Mouse (Mus musculus) testis, adult 2 months (tissue): ENCODE measurements at regions not wholly inside any gene's neighbourhood (a gene's known extent, or its start where the extent isn't known, plus 50 kb on each side); places are given as distances from the start of the nearest gene placed in this dataset.

Experiments used
- H3K27ac ChIP-seq: fragments of 200-500 bp; 2 replicates; pipeline ENCODE4 v1.5.1; 2012; ENCODE audit warnings: low read depth, low read length; ENCODE audit not compliant: control insufficient read depth, insufficient read depth
- H3K27me3 ChIP-seq: fragments of 200-500 bp; 2 replicates; pipeline ENCODE4 v1.6.1; 2012; ENCODE audit warnings: mild to moderate bottlenecking, low read length, moderate library complexity; ENCODE audit not compliant: control insufficient read depth, insufficient read depth
- H3K36me3 ChIP-seq: fragments of 200-500 bp; 2 replicates; pipeline ENCODE4 v1.6.1; 2012; ENCODE audit warnings: mild to moderate bottlenecking, low read length; ENCODE audit not compliant: control insufficient read depth, insufficient read depth
- H3K4me1 ChIP-seq: fragments of 200-500 bp; 2 replicates; pipeline ENCODE4 v1.6.1; 2012; ENCODE audit warnings: low read length; ENCODE audit not compliant: control insufficient read depth, insufficient read depth
- H3K4me3 ChIP-seq: fragments of 200-500 bp; 2 replicates; pipeline ENCODE4 v1.5.1; 2012; ENCODE audit warnings: low read depth, mild to moderate bottlenecking, low read length, moderate library complexity, mixed read lengths; ENCODE audit not compliant: control insufficient read depth
- CTCF ChIP-seq: fragments of 200-500 bp; IDR thresholded peaks from 2 replicates; pipeline ENCODE4 v1.5.1; 2012; ENCODE audit warnings: low read depth, mild to moderate bottlenecking, inconsistent platforms, low read length, moderate library complexity; ENCODE audit not compliant: control insufficient read depth, insufficient read depth, insufficient replicate concordance
- POLR2A ChIP-seq: fragments of 200-500 bp; IDR thresholded peaks from 2 replicates; pipeline ENCODE4 v1.6.1; 2012; ENCODE audit warnings: low read depth, mild to moderate bottlenecking, inconsistent platforms, low read length, moderate library complexity; ENCODE audit not compliant: control insufficient read depth

- no peak for TF ChIP-seq CTCF
- no peak for TF ChIP-seq POLR2A
- no peak overlapping the region for H3K4me3 ChIP-seq
- no peaks in the 10 kb centered on the region for H3K4me1 ChIP-seq
- no peak overlapping the region for H3K27ac ChIP-seq
- H3K27me3 ChIP-seq = no peaks in the 10 kb centered on the region
- H3K36me3 ChIP-seq = no peaks in the 10 kb centered on the region
Observed at GRCm38 (mm10) chr12:29122931-29123330, 371.3 kb downstream of the Eipr1 start.

- no peak overlapping the region for H3K4me3 ChIP-seq
Observed at GRCm38 (mm10) chr12:29124079-29124668, 372.6 kb downstream of the Eipr1 start.

GRCm38 (mm10) chr12:29128844-29129243 is 377.2 kb downstream of the Eipr1 start:
- Histone ChIP-seq H3K4me1 (no peaks in the 10 kb centered on the region), H3K36me3 (no peaks in the 10 kb centered on the region), H3K27ac (no peak overlapping the region), H3K4me3 (no peak overlapping the region), H3K27me3 (no peaks in the 10 kb centered on the region)
- TF ChIP-seq POLR2A (no peak), CTCF (peak; percentile 35; the same call in 1 of the 2 replicates)

More at GRCm38 (mm10) chr12:29124079-29124668, 372.6 kb downstream of the Eipr1 start:
- Histone ChIP-seq H3K27me3 (no peaks in the 10 kb centered on the region), H3K4me1 (no peaks in the 10 kb centered on the region), H3K27ac (no peak overlapping the region), H3K36me3 (no peaks in the 10 kb centered on the region)
- TF ChIP-seq POLR2A = no peak

GRCm38 (mm10) chr12:29129331-29129730 is 377.7 kb downstream of the Eipr1 start:
- H3K27me3 ChIP-seq = no peaks in the 10 kb centered on the region
- no peak for TF ChIP-seq CTCF
- no peak for TF ChIP-seq POLR2A
- no peak overlapping the region for H3K4me3 ChIP-seq
- H3K4me1 ChIP-seq = no peaks in the 10 kb centered on the region
- H3K27ac ChIP-seq = no peak overlapping the region
- no peaks in the 10 kb centered on the region for H3K36me3 ChIP-seq

- Histone ChIP-seq H3K36me3 (no peaks in the 10 kb centered on the region), H3K4me1 (no peaks in the 10 kb centered on the region), H3K27ac (no peak overlapping the region), H3K4me3 (no peak overlapping the region), H3K27me3 (no peaks in the 10 kb centered on the region)
- no peak for TF ChIP-seq CTCF
- TF ChIP-seq POLR2A = no peak
Observed at GRCm38 (mm10) chr12:29134326-29134725, 382.7 kb downstream of the Eipr1 start.

- Histone ChIP-seq H3K4me1 (no peaks in the 10 kb centered on the region), H3K36me3 (no peaks in the 10 kb centered on the region), H3K4me3 (no peak overlapping the region), H3K27ac (no peak overlapping the region), H3K27me3 (no peaks in the 10 kb centered on the region)
- TF ChIP-seq CTCF = no peak
- TF ChIP-seq POLR2A = no peak
Observed at GRCm38 (mm10) chr12:29136850-29137268, 385.3 kb downstream of the Eipr1 start.

- Histone ChIP-seq H3K4me3 (no peak overlapping the region), H3K27me3 (no peaks in the 10 kb centered on the region), H3K4me1 (no peaks in the 10 kb centered on the region), H3K36me3 (no peaks in the 10 kb centered on the region), H3K27ac (no peak overlapping the region)
- TF ChIP-seq POLR2A = no peak
- no peak for TF ChIP-seq CTCF
Observed at GRCm38 (mm10) chr12:29137455-29137854, 385.9 kb downstream of the Eipr1 start.

GRCm38 (mm10) chr12:29140576-29140975 is 387.6 kb upstream of the Myt1l start:
- TF ChIP-seq POLR2A = no peak
- TF ChIP-seq CTCF = no peak
- Histone ChIP-seq H3K27ac (no peak overlapping the region), H3K4me1 (no peaks in the 10 kb centered on the region), H3K27me3 (no peaks in the 10 kb centered on the region), H3K36me3 (no peaks in the 10 kb centered on the region), H3K4me3 (no peak overlapping the region)
